Mouse (Mus musculus): ENCODE results near the gene BC034090. TPM values are rescaled to one million over a fixed set of nuclear protein-coding genes. Genes with fewer than 3 reads are reported as not detected.

Gene BC034090
- polyA plus RNA-seq, 1 experiment: 4.9 TPM

- TF ChIP-seq MYOD1 (IDR thresholded peaks at IDR 0.05; ENCODE audit: control insufficient read depth, insufficient read length, low read depth) (no peak), FOSL1 (IDR thresholded peaks at IDR 0.05; ENCODE audit: insufficient read depth, low read length, poor library complexity, severe bottlenecking) (no peak), USF1 (IDR thresholded peaks at IDR 0.05; ENCODE audit: low read depth) (no peak), MAX (IDR thresholded peaks at IDR 0.05) (no peak), CEBPB (IDR thresholded peaks at IDR 0.05; ENCODE audit: low read depth) (no peak), CTCF (IDR thresholded peaks at IDR 0.05; ENCODE audit: control insufficient read depth, insufficient read depth, insufficient read length) (peak; percentile 68), MYOG (IDR thresholded peaks at IDR 0.05; ENCODE audit: control insufficient read depth, extremely low read depth, insufficient read length) (no peak)
- Histone ChIP-seq H3K4me3 (ENCODE audit: insufficient read depth, poor library complexity, severe bottlenecking) (no peak overlapping the region), H3ac (ENCODE audit: control insufficient read depth, insufficient read length, low read depth) (no peak overlapping the region), H3K27me3 (ENCODE audit: control insufficient read depth, insufficient read depth, insufficient read length) (no peaks in the 10 kb centered on the region), H3K79me3 (ENCODE audit: low read depth) (no peaks in the 10 kb centered on the region), H3K79me2 (ENCODE audit: control insufficient read depth, insufficient read depth) (no peaks in the 10 kb centered on the region), H3K36me3 (ENCODE audit: control insufficient read depth, insufficient read depth) (no peaks in the 10 kb centered on the region)
Observed at GRCm38 (mm10) chr1:155281003-155281793, 37.0 kb upstream of the BC034090 start.

GRCm38 (mm10) chr1:155280306-155280705, 36.1 kb upstream of the BC034090 start:
- H3K79me2 ChIP-seq (ENCODE audit: control insufficient read depth, insufficient read depth): no peaks in the 10 kb centered on the region
- H3K79me3 ChIP-seq (ENCODE audit: low read depth): no peaks in the 10 kb centered on the region
- TF ChIP-seq MYOG (IDR thresholded peaks at IDR 0.05; ENCODE audit: control insufficient read depth, extremely low read depth, insufficient read length) (no peak), FOSL1 (IDR thresholded peaks at IDR 0.05; ENCODE audit: insufficient read depth, low read length, poor library complexity, severe bottlenecking) (no peak), MAX (IDR thresholded peaks at IDR 0.05) (no peak), USF1 (IDR thresholded peaks at IDR 0.05; ENCODE audit: low read depth) (no peak), CEBPB (IDR thresholded peaks at IDR 0.05; ENCODE audit: low read depth) (no peak), MYOD1 (IDR thresholded peaks at IDR 0.05; ENCODE audit: control insufficient read depth, insufficient read length, low read depth) (no peak), CTCF (IDR thresholded peaks at IDR 0.05; ENCODE audit: control insufficient read depth, insufficient read depth, insufficient read length) (no peak)
- H3K36me3 ChIP-seq (ENCODE audit: control insufficient read depth, insufficient read depth): no peaks in the 10 kb centered on the region
- no peak overlapping the region for H3ac ChIP-seq (ENCODE audit: control insufficient read depth, insufficient read length, low read depth)
- H3K4me3 ChIP-seq (ENCODE audit: insufficient read depth, poor library complexity, severe bottlenecking): no peak overlapping the region
- H3K27me3 ChIP-seq (ENCODE audit: control insufficient read depth, insufficient read depth, insufficient read length): no peaks in the 10 kb centered on the region

GRCm38 (mm10) chr1:155276381-155277033, 32.3 kb upstream of the BC034090 start:
- no peaks in the 10 kb centered on the region for H3K79me3 ChIP-seq (ENCODE audit: low read depth)
- H3K4me3 ChIP-seq (ENCODE audit: insufficient read depth, poor library complexity, severe bottlenecking): no peak overlapping the region
- no peaks in the 10 kb centered on the region for H3K27me3 ChIP-seq (ENCODE audit: control insufficient read depth, insufficient read depth, insufficient read length)
- H3K79me2 ChIP-seq (ENCODE audit: control insufficient read depth, insufficient read depth): no peaks in the 10 kb centered on the region
- no peak overlapping the region for H3ac ChIP-seq (ENCODE audit: control insufficient read depth, insufficient read length, low read depth)
- no peaks in the 10 kb centered on the region for H3K36me3 ChIP-seq (ENCODE audit: control insufficient read depth, insufficient read depth)
- TF ChIP-seq MYOD1 (IDR thresholded peaks at IDR 0.05; ENCODE audit: control insufficient read depth, insufficient read length, low read depth) (no peak), USF1 (IDR thresholded peaks at IDR 0.05; ENCODE audit: low read depth) (no peak), MYOG (IDR thresholded peaks at IDR 0.05; ENCODE audit: control insufficient read depth, extremely low read depth, insufficient read length) (no peak), CTCF (IDR thresholded peaks at IDR 0.05; ENCODE audit: control insufficient read depth, insufficient read depth, insufficient read length) (no peak), FOSL1 (IDR thresholded peaks at IDR 0.05; ENCODE audit: insufficient read depth, low read length, poor library complexity, severe bottlenecking) (no peak), CEBPB (IDR thresholded peaks at IDR 0.05; ENCODE audit: low read depth) (no peak), MAX (IDR thresholded peaks at IDR 0.05) (no peak)

GRCm38 (mm10) chr1:155275793-155276192, 31.5 kb upstream of the BC034090 start:
- no peak overlapping the region for H3ac ChIP-seq (ENCODE audit: control insufficient read depth, insufficient read length, low read depth)
- H3K36me3 ChIP-seq (ENCODE audit: control insufficient read depth, insufficient read depth): no peaks in the 10 kb centered on the region
- H3K4me3 ChIP-seq (ENCODE audit: insufficient read depth, poor library complexity, severe bottlenecking): no peak overlapping the region
- H3K27me3 ChIP-seq (ENCODE audit: control insufficient read depth, insufficient read depth, insufficient read length): no peaks in the 10 kb centered on the region
- no peaks in the 10 kb centered on the region for H3K79me3 ChIP-seq (ENCODE audit: low read depth)
- H3K79me2 ChIP-seq (ENCODE audit: control insufficient read depth, insufficient read depth): no peaks in the 10 kb centered on the region
- TF ChIP-seq CEBPB (IDR thresholded peaks at IDR 0.05; ENCODE audit: low read depth) (no peak), FOSL1 (IDR thresholded peaks at IDR 0.05; ENCODE audit: insufficient read depth, low read length, poor library complexity, severe bottlenecking) (no peak)

- no peaks in the 10 kb centered on the region for H3K27me3 ChIP-seq (ENCODE audit: control insufficient read depth, insufficient read depth, insufficient read length)
- H3K79me2 ChIP-seq (ENCODE audit: control insufficient read depth, insufficient read depth): no peaks in the 10 kb centered on the region
- no peak overlapping the region for H3K4me3 ChIP-seq (ENCODE audit: insufficient read depth, poor library complexity, severe bottlenecking)
- no peaks in the 10 kb centered on the region for H3K36me3 ChIP-seq (ENCODE audit: control insufficient read depth, insufficient read depth)
- no peak overlapping the region for H3ac ChIP-seq (ENCODE audit: control insufficient read depth, insufficient read length, low read depth)
- no peaks in the 10 kb centered on the region for H3K79me3 ChIP-seq (ENCODE audit: low read depth)
- no peak for TF ChIP-seq CEBPB (IDR thresholded peaks at IDR 0.05; ENCODE audit: low read depth)
- TF ChIP-seq MAX (IDR thresholded peaks at IDR 0.05): no peak
- TF ChIP-seq MYOG (IDR thresholded peaks at IDR 0.05; ENCODE audit: control insufficient read depth, extremely low read depth, insufficient read length): no peak
- TF ChIP-seq FOSL1 (IDR thresholded peaks at IDR 0.05; ENCODE audit: insufficient read depth, low read length, poor library complexity, severe bottlenecking): no peak
- TF ChIP-seq USF1 (IDR thresholded peaks at IDR 0.05; ENCODE audit: low read depth): no peak
- TF ChIP-seq CTCF (IDR thresholded peaks at IDR 0.05; ENCODE audit: control insufficient read depth, insufficient read depth, insufficient read length): no peak
Observed at GRCm38 (mm10) chr1:155274976-155275375, 30.7 kb upstream of the BC034090 start.

Data from C2C12 (cell line).